Mouse (Mus musculus): Measurements from ENCODE around the gene Tbc1d10c.

DNA sequence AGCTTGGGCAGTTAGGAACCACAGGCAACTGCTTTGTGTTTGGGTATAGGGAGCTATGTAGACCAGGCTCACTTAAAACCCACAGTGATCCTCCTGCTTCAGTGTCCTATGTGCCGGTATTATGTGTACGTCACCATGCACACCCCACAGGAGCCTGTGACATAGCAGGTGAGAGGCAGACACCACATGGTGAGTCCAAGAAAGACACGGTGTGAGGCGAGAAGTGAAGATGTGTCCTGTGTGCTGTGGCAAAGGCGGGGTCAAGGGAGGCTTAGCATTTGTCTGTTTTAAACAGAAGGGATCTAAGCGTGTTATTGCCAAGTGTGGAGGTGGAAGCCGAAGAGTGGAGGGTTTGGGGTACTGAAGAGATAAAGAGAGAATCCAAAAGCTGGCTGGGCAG, 35.7 kb upstream of the Tbc1d10c start:
- TF ChIP-seq CTCF (IDR thresholded peaks at IDR 0.05; ENCODE audit: low read depth, low read length) (no peak), GATA2 (IDR thresholded peaks at IDR 0.05; ENCODE audit: borderline replicate concordance, low read depth, low read length) (no peak)

Data from G1E (cell line).